9 mouse cellular contexts compared by ENCODE assay signal in genomic region chr11:69124498-69124847, GRCm38 (mm10). TPM values are rescaled to one million over a fixed set of nuclear protein-coding genes. Genes with fewer than 3 reads are reported as not detected.
DNase-seq lines count a peak whose midpoint lies in the region; ATAC-seq and TF ChIP-seq lines count a peak whose summit lies in the region.
"Had no signal": no experiment of that assay in that cellular context is flagged by ENCODE, and none has a peak within 500 bp of the region (broad histone marks: within the 10 kb centered on the region; RNA-seq: fewer than 3 reads in every experiment).

No protein-coding gene starts in this region.

- no peak for TF ChIP-seq CTCF in gastrocnemius, adult 2 months (IDR thresholded peaks at IDR 0.05)

- H3K9ac ChIP-seq in forebrain, embryonic 11.5 days (ENCODE audit: low read length), result no peak overlapping the region
- no peak overlapping the region for H3K9ac ChIP-seq in midbrain, embryonic 12.5 days (replicated peaks)
- H3K9ac ChIP-seq in stomach, embryonic 15.5 days, result no peak overlapping the region

- peaks cover 13% of the 10 kb centered on the region for H3K27me3 ChIP-seq in forebrain, embryonic 11.5 days (ENCODE audit: control insufficient read depth, insufficient read depth, low read length)
- H3K27me3 ChIP-seq in limb, embryonic 10.5 days (ENCODE audit: low read depth, poor library complexity, severe bottlenecking), result peaks cover 44% of the 10 kb centered on the region
- peaks cover 59% of the 10 kb centered on the region for H3K27me3 ChIP-seq in midbrain, embryonic 12.5 days
- H3K27me3 ChIP-seq in stomach, embryonic 15.5 days (replicated peaks), result no peaks in the 10 kb centered on the region

- no peak overlapping the region for H3K4me2 ChIP-seq in forebrain, embryonic 11.5 days (ENCODE audit: low read depth, low read length, severe bottlenecking)
- H3K4me2 ChIP-seq in midbrain, embryonic 12.5 days (replicated peaks), result peak overlapping the region; percentile 92
- peak overlapping the region; percentile 95 for H3K4me2 ChIP-seq in stomach, embryonic 15.5 days

- peak; percentile 63 for ATAC-seq in forebrain, embryonic 11.5 days (replicated peaks; ENCODE audit: low FRiP score)
- peak; percentile 39; the same call in 1 of the 2 replicates for ATAC-seq in midbrain, embryonic 12.5 days (ENCODE audit: low FRiP score, low read depth)
- ATAC-seq in stomach, embryonic 15.5 days (ENCODE audit: insufficient read depth, low FRiP score, low read depth), result no peak; the same call in 1 of the 2 replicates

- H3K27ac ChIP-seq in gastrocnemius, adult 2 months, result peak overlapping the region; percentile 87
- H3K27ac ChIP-seq in forebrain, embryonic 11.5 days (ENCODE audit: low read depth, low read length), result no peak overlapping the region
- H3K27ac ChIP-seq in limb, embryonic 10.5 days, result no peak overlapping the region
- no peak overlapping the region for H3K27ac ChIP-seq in midbrain, embryonic 12.5 days (replicated peaks)
- peak overlapping the region; percentile 80; the same call in 1 of the 2 replicates for H3K27ac ChIP-seq in stomach, embryonic 15.5 days

- H3K4me3 ChIP-seq in gastrocnemius, adult 2 months, result peak overlapping the region; percentile 74
- H3K4me3 ChIP-seq in forebrain, embryonic 11.5 days (ENCODE audit: low read depth, low read length), result peak overlapping the region; percentile 76; the same call in 1 of the 2 replicates
- peak overlapping the region; percentile 88 for H3K4me3 ChIP-seq in limb, embryonic 10.5 days
- peak overlapping the region; percentile 77 for H3K4me3 ChIP-seq in midbrain, embryonic 12.5 days
- no peak overlapping the region; the same call in 1 of the 2 replicates for H3K4me3 ChIP-seq in stomach, embryonic 15.5 days (replicated peaks)

- peaks cover 28% of the 10 kb centered on the region for H3K4me1 ChIP-seq in forebrain, embryonic 11.5 days (replicated peaks; ENCODE audit: control insufficient read depth, insufficient read depth, low read length)
- peaks cover 56% of the 10 kb centered on the region for H3K4me1 ChIP-seq in limb, embryonic 10.5 days
- H3K4me1 ChIP-seq in midbrain, embryonic 12.5 days, result peaks cover 38% of the 10 kb centered on the region
- H3K4me1 ChIP-seq in stomach, embryonic 15.5 days, result peaks cover 30% of the 10 kb centered on the region

- 0% methylated on average over 3 of the region's 3 CpGs for WGBS in forebrain, embryonic 11.5 days
- WGBS in limb, embryonic 10.5 days, result under 1% methylated on average over 3 of the region's 3 CpGs
- WGBS in midbrain, embryonic 12.5 days, result 0% methylated on average over 3 of the region's 3 CpGs
- 0% methylated on average over 3 of the region's 3 CpGs for WGBS in stomach, embryonic 15.5 days

- no peaks in the 10 kb centered on the region for H3K9me3 ChIP-seq in forebrain, embryonic 11.5 days (ENCODE audit: control insufficient read depth, low read length)
- H3K9me3 ChIP-seq in limb, embryonic 10.5 days (replicated peaks), result no peaks in the 10 kb centered on the region
- H3K9me3 ChIP-seq in midbrain, embryonic 12.5 days, result no peaks in the 10 kb centered on the region
- no peaks in the 10 kb centered on the region for H3K9me3 ChIP-seq in stomach, embryonic 15.5 days
- H3K9me3 ChIP-seq: G1E had no signal

- no peaks in the 10 kb centered on the region; the same call in 1 of the 2 replicates for H3K36me3 ChIP-seq in forebrain, embryonic 11.5 days (ENCODE audit: control insufficient read depth, insufficient read depth, low read length)
- no peaks in the 10 kb centered on the region for H3K36me3 ChIP-seq in limb, embryonic 10.5 days
- no peaks in the 10 kb centered on the region for H3K36me3 ChIP-seq in midbrain, embryonic 12.5 days
- no peaks in the 10 kb centered on the region for H3K36me3 ChIP-seq in stomach, embryonic 15.5 days
- H3K36me3 ChIP-seq: G1E had no signal

- DNase-seq in gastrocnemius, adult 2 months, result peak; percentile 57
- no peak for DNase-seq in gastrocnemius, adult 8-10 months (ENCODE audit: low spot score in 2 of 2)
- peak; percentile 73 for DNase-seq in c-Kit-negative CD71-positive TER-119-positive erythroid progenitor cells, embryonic 14.5 days (ENCODE audit: low read depth, low spot score)
- peak; percentile 71 for DNase-seq in forebrain, embryonic 11.5 days (ENCODE audit: low spot score)
- peak; percentile 97 for DNase-seq in hindlimb bud, embryonic 11.5 days (ENCODE audit: extremely low spot score, low read depth, low spot score)
- peak; percentile 50 for DNase-seq in limb, embryonic 10.5 days (ENCODE audit: low spot score)

- intact Hi-C loops in gastrocnemius, adult 2 months (cut with DNase I), result loop anchor here (1.0 to 5.0 kb wide), 4 partner anchors 62 to 293 kb away; no protein-coding TSS in a partner anchor

RNA-seq across cellular contexts. Expression of gene Aloxe3, which starts 1.2 kb away (rescaled TPM):
- not detected for total RNA-seq in gastrocnemius, adult 2 months (2021)
- under 1 TPM in 1 of 4 experiments, not detected in 3; 0.21 TPM for total RNA-seq in gastrocnemius, adult 8-10 months (2022)
- polyA plus RNA-seq in forebrain, embryonic 11.5 days (2014; fragmentation: Nextera tagmentation; extraction: Ambion mirVana), result not detected in 2 replicates
- 0.28 and 0.39 TPM in 2 replicates for polyA plus RNA-seq in limb, embryonic 10.5 days (2016; fragmentation: Nextera tagmentation; extraction: Ambion mirVana)
- 0.66 and 0.67 TPM in 2 replicates for polyA plus RNA-seq in midbrain, embryonic 12.5 days (2016; fragmentation: Nextera tagmentation; extraction: Ambion mirVana)
- 0.27 and 1.2 TPM in 2 replicates for polyA plus RNA-seq in stomach, embryonic 15.5 days (2015; fragmentation: Nextera tagmentation; extraction: Ambion mirVana)
- polyA plus RNA-seq: G1E had no signal

RNA-seq across cellular contexts. Expression of gene 9130213A22Rik, which starts 2.1 kb away (rescaled TPM):
- under 1 TPM in 1 of 2 experiments, not detected in 1; 0.20 TPM for total RNA-seq in gastrocnemius, adult 2 months (2021)
- total RNA-seq in gastrocnemius, adult 8-10 months (2022), result under 1 TPM in 1 of 4 experiments, not detected in 3; 0.18 TPM
- 0.39 TPM in 1 of 2 replicates, not detected in the other for polyA plus RNA-seq in forebrain, embryonic 11.5 days (2014; fragmentation: Nextera tagmentation; extraction: Ambion mirVana)
- 0.15 and 0.29 TPM in 2 replicates for polyA plus RNA-seq in limb, embryonic 10.5 days (2016; fragmentation: Nextera tagmentation; extraction: Ambion mirVana)
- 0.18 and 0.29 TPM in 2 replicates for polyA plus RNA-seq in midbrain, embryonic 12.5 days (2016; fragmentation: Nextera tagmentation; extraction: Ambion mirVana)
- 0.37 TPM in 2 replicates for polyA plus RNA-seq in stomach, embryonic 15.5 days (2015; fragmentation: Nextera tagmentation; extraction: Ambion mirVana)

RNA-seq across cellular contexts. Expression of gene Hes7, which starts 4.3 kb away (rescaled TPM):
- not detected for total RNA-seq in gastrocnemius, adult 2 months (2021)
- not detected for total RNA-seq in gastrocnemius, adult 8-10 months (2022)
- polyA plus RNA-seq in forebrain, embryonic 11.5 days (2014; fragmentation: Nextera tagmentation; extraction: Ambion mirVana), result 0.11 and 0.24 TPM in 2 replicates
- polyA plus RNA-seq in limb, embryonic 10.5 days (2016; fragmentation: Nextera tagmentation; extraction: Ambion mirVana), result 0.53 and 0.90 TPM in 2 replicates
- 0.21 and 0.38 TPM in 2 replicates for polyA plus RNA-seq in midbrain, embryonic 12.5 days (2016; fragmentation: Nextera tagmentation; extraction: Ambion mirVana)
- polyA plus RNA-seq in stomach, embryonic 15.5 days (2015; fragmentation: Nextera tagmentation; extraction: Ambion mirVana), result 0.76 and 1.0 TPM in 2 replicates

RNA-seq across cellular contexts. Expression of gene Per1, which starts 29.5 kb away (rescaled TPM):
- total RNA-seq in gastrocnemius, adult 2 months (2021), result 10 to 100 TPM; 68.2 to 76.8 TPM
- 10 to 100 TPM; 58.8 to 81.4 (median 70.4) TPM for total RNA-seq in gastrocnemius, adult 8-10 months (2022)
- polyA plus RNA-seq in forebrain, embryonic 11.5 days (2014; fragmentation: Nextera tagmentation; extraction: Ambion mirVana), result 8.2 and 10.0 TPM in 2 replicates
- polyA plus RNA-seq in limb, embryonic 10.5 days (2016; fragmentation: Nextera tagmentation; extraction: Ambion mirVana), result 10.3 and 10.8 TPM in 2 replicates
- polyA plus RNA-seq in midbrain, embryonic 12.5 days (2016; fragmentation: Nextera tagmentation; extraction: Ambion mirVana), result 9.8 and 10.9 TPM in 2 replicates
- 15.4 and 20.3 TPM in 2 replicates for polyA plus RNA-seq in stomach, embryonic 15.5 days (2015; fragmentation: Nextera tagmentation; extraction: Ambion mirVana)

RNA-seq across cellular contexts. Expression of gene Alox12b, which starts 32.3 kb away (rescaled TPM):
- total RNA-seq in gastrocnemius, adult 2 months (2021), result not detected
- not detected for total RNA-seq in gastrocnemius, adult 8-10 months (2022)
- 0.08 TPM in 1 of 2 replicates, not detected in the other for polyA plus RNA-seq in forebrain, embryonic 11.5 days (2014; fragmentation: Nextera tagmentation; extraction: Ambion mirVana)
- polyA plus RNA-seq in limb, embryonic 10.5 days (2016; fragmentation: Nextera tagmentation; extraction: Ambion mirVana), result 0.05 TPM in 1 of 2 replicates, not detected in the other
- 0.06 TPM in 1 of 2 replicates, not detected in the other for polyA plus RNA-seq in midbrain, embryonic 12.5 days (2016; fragmentation: Nextera tagmentation; extraction: Ambion mirVana)
- 4.2 and 11.5 TPM in 2 replicates for polyA plus RNA-seq in stomach, embryonic 15.5 days (2015; fragmentation: Nextera tagmentation; extraction: Ambion mirVana)
- total RNA-seq: G1E had no signal
- polyA plus RNA-seq: G1E had no signal

Comparison
In these comparisons a context has a peak if more than half of its experiments do, and no peak if none do; other contexts are left out.
1. DNase-seq: peak in gastrocnemius, adult 2 months (single experiment), c-Kit-negative CD71-positive TER-119-positive erythroid progenitor cells, embryonic 14.5 days (single experiment), forebrain, embryonic 11.5 days (single experiment), hindlimb bud, embryonic 11.5 days (single experiment) and limb, embryonic 10.5 days (single experiment); none in gastrocnemius, adult 8-10 months (0 of 2).
2. H3K27ac ChIP-seq: peak in gastrocnemius, adult 2 months (single experiment) and stomach, embryonic 15.5 days (single experiment); none in forebrain, embryonic 11.5 days (single experiment), limb, embryonic 10.5 days (single experiment) and midbrain, embryonic 12.5 days (single experiment).